Mouse (Mus musculus) spleen, adult 2 months (tissue): Measurements from ENCODE around the gene Aldh1a3. TPM values are rescaled to one million over a fixed set of nuclear protein-coding genes. Genes with fewer than 3 reads are reported as not detected.

ENCODE experiments used
- DNase-seq, 2 experiments: peaks; one replicate each; pipeline versions ENCODE4 v3.0.0 to v3.0.0-alpha.2; 2012 to 2021; ENCODE audit warnings: low spot score in 2 of 2, low read depth in 1 of 2
- H3K27ac ChIP-seq: fragments of 200-500 bp; 2 replicates; pipeline ENCODE4 v1.5.1; 2012; ENCODE audit warnings: low read length, inconsistent platforms; ENCODE audit not compliant: insufficient read depth
- H3K27me3 ChIP-seq: fragments of 200-500 bp; 2 replicates; pipeline ENCODE4 v1.6.1; 2012; ENCODE audit warnings: mild to moderate bottlenecking, moderate library complexity, low read length, inconsistent platforms; ENCODE audit not compliant: control insufficient read depth, insufficient read depth
- H3K36me3 ChIP-seq: fragments of 200-500 bp; 2 replicates; pipeline ENCODE4 v1.6.1; 2012; ENCODE audit warnings: mild to moderate bottlenecking, low read length, inconsistent platforms; ENCODE audit not compliant: control insufficient read depth, insufficient read depth
- H3K4me1 ChIP-seq: fragments of 200-500 bp; 2 replicates; pipeline ENCODE4 v1.6.1; 2011; ENCODE audit warnings: inconsistent platforms; ENCODE audit not compliant: control insufficient read depth, insufficient read depth, insufficient read length
- H3K4me3 ChIP-seq: fragments of 200-500 bp; 2 replicates; pipeline ENCODE4 v1.5.1; 2011; ENCODE audit warnings: mild to moderate bottlenecking, inconsistent platforms; ENCODE audit not compliant: insufficient read depth, insufficient read length; ENCODE audit errors: extremely low read depth
- CTCF ChIP-seq: fragments of 200-500 bp; IDR thresholded peaks from 2 replicates; pipeline ENCODE4 v1.5.1; 2011; ENCODE audit warnings: mild to moderate bottlenecking, inconsistent platforms; ENCODE audit not compliant: insufficient read depth, insufficient read length, insufficient replicate concordance; ENCODE audit errors: extremely low read depth
- POLR2A ChIP-seq: fragments of 200-500 bp; IDR thresholded peaks from 2 replicates; pipeline ENCODE4 v1.6.1; 2011; ENCODE audit warnings: low read depth, low read length, inconsistent platforms
- WGBS: fragments of 180-500 bp; shearing (Covaris S2); methylation state at CpG from one replicate; pipeline ENCODE4 v1.1.7; 2018; 5-methylcytosine and 5-hydroxymethylcytosine counted together
- polyA plus RNA-seq: library from polyadenylated mRNA; depleted of rRNA; stranded (reverse); fragments of >200 nt; gene quantifications from 2 replicates; pipeline ENCODE4 v1.2.3, GENCODE M21; 2012; rRNA removed

The Aldh1a3 gene
- polyA plus RNA-seq, result 0.53 and 0.85 TPM in 2 replicates

GRCm38 (mm10) chr7:66427437-66428161 lies at the start of gene Aldh1a3:
Aldh1a3 (minus strand) TSS chr7:66427517.
- TF ChIP-seq CTCF (no peak), POLR2A (no peak)
- Histone ChIP-seq H3K4me3 (peak within 1 kb of the TSS; percentile 17; the same call in 1 of the 2 replicates), H3K27ac (no peak within 1 kb of the TSS), H3K27me3 (peaks cover 14% of the 10 kb centered on the region), H3K4me1 (peaks cover 3% of the 10 kb centered on the region; the same call in 1 of the 2 replicates), H3K36me3 (no peaks in the 10 kb centered on the region)
- peak in 1 of 2 experiments; percentile 6 for DNase-seq
- under 1% methylated on average over 52 of the region's 56 CpGs for WGBS

GRCm38 (mm10) chr7:66476289-66476688 lies 49.0 kb upstream of the Aldh1a3 start:
- Histone ChIP-seq H3K27ac (no peak overlapping the region), H3K4me1 (no peaks in the 10 kb centered on the region), H3K27me3 (no peaks in the 10 kb centered on the region), H3K4me3 (no peak overlapping the region), H3K36me3 (no peaks in the 10 kb centered on the region)
- TF ChIP-seq CTCF (no peak), POLR2A (no peak)
- WGBS, result 87% methylated on average over 8 of the region's 8 CpGs
- no peak for DNase-seq

- H3K4me1 ChIP-seq, result no peaks in the 10 kb centered on the region
- TF ChIP-seq POLR2A, result no peak
- TF ChIP-seq CTCF, result no peak
- 82% methylated on average over 12 of the region's 12 CpGs for WGBS
- no peak overlapping the region for H3K27ac ChIP-seq
- no peak overlapping the region for H3K4me3 ChIP-seq
- H3K27me3 ChIP-seq, result no peaks in the 10 kb centered on the region
- H3K36me3 ChIP-seq, result no peaks in the 10 kb centered on the region
- no peak for DNase-seq
Measured at GRCm38 (mm10) chr7:66471641-66472216, 44.4 kb upstream of the Aldh1a3 start.

- Histone ChIP-seq H3K27ac (no peak overlapping the region), H3K4me3 (no peak overlapping the region), H3K27me3 (no peaks in the 10 kb centered on the region), H3K36me3 (no peaks in the 10 kb centered on the region), H3K4me1 (no peaks in the 10 kb centered on the region)
- TF ChIP-seq CTCF (no peak), POLR2A (no peak)
- DNase-seq, result no peak
- 90% methylated on average over 14 of the region's 14 CpGs for WGBS
Measured at GRCm38 (mm10) chr7:66466641-66467040, 39.3 kb upstream of the Aldh1a3 start.

GRCm38 (mm10) chr7:66465241-66465640 lies 37.9 kb upstream of the Aldh1a3 start:
- no peaks in the 10 kb centered on the region for H3K4me1 ChIP-seq

GRCm38 (mm10) chr7:66463081-66463480 lies 35.8 kb upstream of the Aldh1a3 start:
- no peak for DNase-seq
- Histone ChIP-seq H3K27ac (no peak overlapping the region), H3K36me3 (no peaks in the 10 kb centered on the region), H3K4me1 (no peaks in the 10 kb centered on the region), H3K4me3 (no peak overlapping the region), H3K27me3 (no peaks in the 10 kb centered on the region)
- 89% methylated on average over 1 of the region's 1 CpGs for WGBS
- TF ChIP-seq CTCF, result no peak
- no peak for TF ChIP-seq POLR2A

More at GRCm38 (mm10) chr7:66465241-66465640, 37.9 kb upstream of the Aldh1a3 start:
- Histone ChIP-seq H3K36me3 (no peaks in the 10 kb centered on the region), H3K27ac (no peak overlapping the region), H3K27me3 (no peaks in the 10 kb centered on the region), H3K4me3 (no peak overlapping the region)
- WGBS, result 80% methylated on average over 5 of the region's 5 CpGs
- TF ChIP-seq POLR2A, result no peak
- no peak for TF ChIP-seq CTCF
- DNase-seq, result no peak

GRCm38 (mm10) chr7:66451622-66452295 lies 24.4 kb upstream of the Aldh1a3 start:
- no peaks in the 10 kb centered on the region for H3K27me3 ChIP-seq
- no peaks in the 10 kb centered on the region; the same call in 1 of the 2 replicates for H3K4me1 ChIP-seq
- DNase-seq, result no peak
- WGBS, result 89% methylated on average over 12 of the region's 12 CpGs
- H3K36me3 ChIP-seq, result no peaks in the 10 kb centered on the region
- TF ChIP-seq POLR2A (no peak), CTCF (no peak)
- no peak overlapping the region for H3K27ac ChIP-seq
- no peak overlapping the region for H3K4me3 ChIP-seq
